Mouse (Mus musculus) layer of hippocampus, adult 9-11 months (tissue): ENCODE data around the gene Dennd2d.

Experiments
- DNase-seq: peaks from one replicate; pipeline ENCODE4 v3.0.0; 2022

Gene Dennd2d

GRCm38 (mm10) chr3:106496996-106497395 is 14.8 kb downstream of the Dennd2d start:
- no peak for DNase-seq

- DNase-seq, result no peak
Measured at GRCm38 (mm10) chr3:106500510-106500909, 18.3 kb downstream of the Dennd2d start.

- no peak for DNase-seq
Measured at GRCm38 (mm10) chr3:106502892-106503291, 20.7 kb downstream of the Dennd2d start.

- DNase-seq, result no peak
Measured at GRCm38 (mm10) chr3:106510669-106511068, 28.5 kb downstream of the Dennd2d start.

GRCm38 (mm10) chr3:106515016-106515415 is 32.8 kb downstream of the Dennd2d start:
- no peak for DNase-seq

GRCm38 (mm10) chr3:106522730-106523129 is 40.5 kb downstream of the Dennd2d start:
- no peak for DNase-seq

GRCm38 (mm10) chr3:106526411-106526810 is 44.2 kb downstream of the Dennd2d start:
- no peak for DNase-seq

- no peak for DNase-seq
Measured at GRCm38 (mm10) chr3:106528032-106528431, 45.8 kb downstream of the Dennd2d start.

- no peak for DNase-seq
Measured at GRCm38 (mm10) chr3:106533277-106533676, 51.1 kb downstream of the Dennd2d start.

GRCm38 (mm10) chr3:106544721-106545316 is 62.6 kb downstream of the Dennd2d start:
- no peak for DNase-seq

GRCm38 (mm10) chr3:106547171-106547923 is 65.1 kb downstream of the Dennd2d start, which contains the start of the genes Dram2 and Cept1:
Gene Dram2 (plus strand): TSS chr3:106547798.
Gene Cept1 (minus strand): TSS chr3:106547802.
- peak; percentile 96 for DNase-seq

GRCm38 (mm10) chr3:106547924-106548539 is 65.8 kb downstream of the Dennd2d start:
- DNase-seq, result no peak

- no peak for DNase-seq
Measured at GRCm38 (mm10) chr3:106548971-106549370, 66.8 kb downstream of the Dennd2d start.
